Mouse (Mus musculus) spleen, adult 2 months (tissue): ENCODE results near the gene D17Wsu92e. TPM values are rescaled to one million over a fixed set of nuclear protein-coding genes. Genes with fewer than 3 reads are reported as not detected.

ENCODE experiments used
- DNase-seq, 2 experiments: peaks; one replicate each; pipeline versions ENCODE4 v3.0.0 to v3.0.0-alpha.2; 2012 to 2021; ENCODE audit warnings: low spot score in 2 of 2, low read depth in 1 of 2
- H3K27ac ChIP-seq: fragments of 200-500 bp; 2 replicates; pipeline ENCODE4 v1.5.1; 2012; ENCODE audit warnings: low read length, inconsistent platforms; ENCODE audit not compliant: insufficient read depth
- H3K27me3 ChIP-seq: fragments of 200-500 bp; 2 replicates; pipeline ENCODE4 v1.6.1; 2012; ENCODE audit warnings: mild to moderate bottlenecking, moderate library complexity, low read length, inconsistent platforms; ENCODE audit not compliant: control insufficient read depth, insufficient read depth
- H3K36me3 ChIP-seq: fragments of 200-500 bp; 2 replicates; pipeline ENCODE4 v1.6.1; 2012; ENCODE audit warnings: mild to moderate bottlenecking, low read length, inconsistent platforms; ENCODE audit not compliant: control insufficient read depth, insufficient read depth
- H3K4me1 ChIP-seq: fragments of 200-500 bp; 2 replicates; pipeline ENCODE4 v1.6.1; 2011; ENCODE audit warnings: inconsistent platforms; ENCODE audit not compliant: control insufficient read depth, insufficient read depth, insufficient read length
- H3K4me3 ChIP-seq: fragments of 200-500 bp; 2 replicates; pipeline ENCODE4 v1.5.1; 2011; ENCODE audit warnings: mild to moderate bottlenecking, inconsistent platforms; ENCODE audit not compliant: insufficient read depth, insufficient read length; ENCODE audit errors: extremely low read depth
- CTCF ChIP-seq: fragments of 200-500 bp; IDR thresholded peaks from 2 replicates; pipeline ENCODE4 v1.5.1; 2011; ENCODE audit warnings: mild to moderate bottlenecking, inconsistent platforms; ENCODE audit not compliant: insufficient read depth, insufficient read length, insufficient replicate concordance; ENCODE audit errors: extremely low read depth
- POLR2A ChIP-seq: fragments of 200-500 bp; IDR thresholded peaks from 2 replicates; pipeline ENCODE4 v1.6.1; 2011; ENCODE audit warnings: low read depth, low read length, inconsistent platforms
- WGBS: fragments of 180-500 bp; shearing (Covaris S2); methylation state at CpG from one replicate; pipeline ENCODE4 v1.1.7; 2018; 5-methylcytosine and 5-hydroxymethylcytosine counted together
- polyA plus RNA-seq: library from polyadenylated mRNA; depleted of rRNA; stranded (reverse); fragments of >200 nt; gene quantifications from 2 replicates; pipeline ENCODE4 v1.2.3, GENCODE M21; 2012

D17Wsu92e gene
- polyA plus RNA-seq, 1 experiment = 63.8 TPM

DNA sequence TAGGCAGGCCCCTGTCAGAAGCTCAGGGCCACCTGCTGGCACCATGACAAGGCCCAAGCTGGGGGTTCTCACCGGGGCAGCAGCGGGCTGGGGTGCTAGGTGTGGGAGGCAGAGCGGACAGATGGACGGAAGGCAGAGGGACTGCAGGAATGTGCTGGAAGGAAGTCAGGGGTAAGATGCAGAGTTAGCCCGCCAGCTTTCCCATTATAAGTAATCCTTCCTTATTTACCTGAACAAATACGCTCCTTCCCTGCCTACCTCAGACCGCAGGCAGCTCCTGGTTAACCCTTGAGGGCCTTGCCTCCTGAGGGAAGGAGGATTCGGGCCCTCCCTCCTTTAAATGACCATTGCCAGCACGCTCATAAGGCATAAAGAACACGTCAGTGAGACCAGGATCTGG, 91.7 kb downstream of the D17Wsu92e start, which contains the start of gene Spdef:
TSS of gene Spdef (minus strand) at position 186 of the 400 bp plus-strand sequence.
- no peak for DNase-seq
- Histone ChIP-seq H3K4me1 (no peaks in the 10 kb centered on the region), H3K36me3 (no peaks in the 10 kb centered on the region), H3K27ac (no peak within 1 kb of the TSS), H3K4me3 (no peak within 1 kb of the TSS), H3K27me3 (no peaks in the 10 kb centered on the region)
- 91% methylated on average over 10 of the region's 10 CpGs for whole genome bisulfite sequencing
- TF ChIP-seq CTCF (no peak), POLR2A (no peak)

DNA sequence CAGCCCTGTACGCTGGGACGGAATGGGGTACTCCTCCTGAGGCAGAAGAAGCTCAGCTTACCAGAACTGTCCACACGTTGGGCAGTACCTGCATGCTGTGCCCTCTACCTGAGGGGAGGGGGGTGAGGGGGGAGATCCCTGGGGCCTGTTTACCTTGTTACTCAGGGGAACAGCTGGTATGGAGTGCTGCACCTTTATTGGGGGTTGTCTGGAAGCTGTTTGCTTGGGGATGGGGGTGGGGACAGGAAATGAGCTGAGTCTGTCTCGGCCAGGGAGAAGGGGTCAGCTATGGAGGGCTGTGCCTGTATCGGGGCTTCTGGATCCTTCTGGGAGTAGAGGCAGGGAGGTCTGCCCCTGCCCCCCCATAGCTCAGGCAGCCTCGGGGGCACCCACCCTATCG, 93.9 kb downstream of the D17Wsu92e start:
- Histone ChIP-seq H3K27me3 (no peaks in the 10 kb centered on the region), H3K4me1 (no peaks in the 10 kb centered on the region), H3K36me3 (no peaks in the 10 kb centered on the region), H3K27ac (no peak overlapping the region), H3K4me3 (no peak overlapping the region)
- DNase-seq = no peak
- 48% methylated on average over 7 of the region's 7 CpGs for WGBS
- TF ChIP-seq CTCF (no peak), POLR2A (no peak)

DNA sequence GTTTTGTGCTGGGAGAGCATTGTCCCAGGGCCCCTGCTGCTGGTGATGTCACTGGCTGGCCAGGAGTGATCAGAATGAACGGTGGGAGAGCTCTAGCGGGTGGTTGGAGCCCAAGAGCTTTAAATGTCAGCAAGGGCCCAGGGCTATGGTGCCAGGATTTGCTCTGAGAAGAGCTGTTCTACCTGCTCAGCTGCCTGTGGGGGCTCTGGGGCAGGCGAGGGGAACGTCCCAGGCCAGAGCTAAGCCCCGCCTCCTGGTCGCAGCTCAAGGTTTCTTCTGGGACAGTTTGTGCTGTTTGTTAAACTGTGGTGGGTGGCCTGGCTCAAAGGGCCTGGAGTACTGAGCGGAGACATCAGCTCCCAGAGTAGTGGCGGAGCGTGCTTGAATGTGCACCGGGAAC, 95.0 kb downstream of the D17Wsu92e start:
- Histone ChIP-seq H3K36me3 (no peaks in the 10 kb centered on the region), H3K27me3 (no peaks in the 10 kb centered on the region), H3K4me1 (no peaks in the 10 kb centered on the region), H3K4me3 (no peak overlapping the region), H3K27ac (no peak overlapping the region)
- DNase-seq = no peak
- no peak for TF ChIP-seq CTCF
- TF ChIP-seq POLR2A = no peak
- WGBS = 33% methylated on average over 10 of the region's 10 CpGs

DNA sequence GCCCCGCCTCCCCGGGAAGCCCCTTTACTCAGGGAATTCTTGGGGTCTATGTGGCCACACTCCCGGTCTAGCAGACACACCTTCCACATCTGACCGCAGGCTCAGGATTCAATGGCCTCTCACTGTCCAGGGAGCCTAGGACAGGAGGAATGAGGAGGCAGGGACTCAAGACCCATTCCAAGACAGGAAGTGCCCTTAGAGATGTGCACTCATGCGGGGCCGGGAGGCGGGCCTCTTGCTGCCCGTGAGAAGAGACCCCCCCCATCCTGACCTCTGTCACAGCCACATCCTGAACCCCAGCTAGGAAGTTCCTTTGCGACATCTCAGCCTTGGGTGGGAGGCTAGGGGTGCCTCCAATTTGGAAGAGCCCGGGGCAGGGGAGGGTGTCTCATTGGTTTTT, 95.4 kb downstream of the D17Wsu92e start:
- no peaks in the 10 kb centered on the region for H3K27me3 ChIP-seq
- no peaks in the 10 kb centered on the region for H3K36me3 ChIP-seq
- no peak for TF ChIP-seq POLR2A
- TF ChIP-seq CTCF = no peak
- H3K4me3 ChIP-seq = no peak overlapping the region
- H3K4me1 ChIP-seq = no peaks in the 10 kb centered on the region
- no peak overlapping the region for H3K27ac ChIP-seq
- 27% methylated on average over 10 of the region's 10 CpGs for WGBS
- DNase-seq = no peak

DNA sequence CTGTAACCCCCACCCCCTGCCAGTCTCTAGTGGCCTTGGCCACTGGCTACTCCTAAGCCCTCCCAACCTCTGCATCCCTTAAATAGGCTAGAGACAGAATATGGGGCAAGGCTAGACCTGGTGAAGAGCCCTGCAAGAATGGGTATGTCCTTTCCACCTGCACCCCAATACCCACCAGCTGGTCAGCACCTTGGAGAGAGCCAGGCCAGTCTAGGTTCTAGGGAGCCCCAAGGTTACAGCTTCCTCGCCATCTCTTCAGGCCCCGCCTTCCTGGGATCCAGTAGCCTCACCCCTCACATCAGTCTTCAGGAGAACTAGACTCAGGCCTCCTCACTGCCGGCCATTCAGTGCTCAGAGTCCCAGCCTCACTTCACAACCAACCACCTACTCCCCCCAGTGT, 96.1 kb downstream of the D17Wsu92e start:
- TF ChIP-seq CTCF (no peak), POLR2A (no peak)
- no peak overlapping the region for H3K4me3 ChIP-seq
- no peaks in the 10 kb centered on the region for H3K36me3 ChIP-seq
- H3K27me3 ChIP-seq = no peaks in the 10 kb centered on the region
- no peaks in the 10 kb centered on the region for H3K4me1 ChIP-seq
- H3K27ac ChIP-seq = no peak overlapping the region
- no peak for DNase-seq
- WGBS = 24% methylated on average over 3 of the region's 3 CpGs

DNA sequence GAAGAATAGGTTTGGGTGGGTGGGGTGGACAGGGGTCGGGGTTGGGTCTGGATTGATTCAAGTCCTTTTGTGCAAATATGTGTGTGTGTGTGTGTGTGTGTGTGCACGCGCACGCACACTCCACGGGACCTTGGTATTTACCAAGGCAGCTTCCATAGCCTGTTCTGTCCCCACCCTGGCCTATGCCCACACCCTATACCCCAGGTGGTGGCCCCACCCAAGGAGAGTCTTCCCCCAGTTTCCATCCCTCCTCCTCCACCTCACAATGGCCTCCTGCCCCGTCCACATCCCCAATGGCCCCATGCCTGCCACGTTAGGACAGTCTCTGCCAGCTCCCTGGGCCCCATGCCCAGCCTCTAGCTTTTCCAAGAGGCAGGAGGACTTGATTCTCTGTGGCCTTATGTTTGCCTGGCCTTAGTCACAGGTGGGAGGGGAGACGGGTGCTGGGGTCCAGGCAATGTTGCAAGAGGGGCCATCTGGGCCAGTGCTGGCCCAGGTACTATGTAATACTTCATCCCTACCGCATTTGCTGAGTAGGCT, 99.3 kb downstream of the D17Wsu92e start:
- Histone ChIP-seq H3K27ac (no peak overlapping the region), H3K4me3 (no peak overlapping the region), H3K36me3 (no peaks in the 10 kb centered on the region), H3K27me3 (no peaks in the 10 kb centered on the region), H3K4me1 (no peaks in the 10 kb centered on the region)
- TF ChIP-seq POLR2A (no peak), CTCF (no peak)
- no peak for DNase-seq
- 89% methylated on average over 9 of the region's 9 CpGs for WGBS

DNA sequence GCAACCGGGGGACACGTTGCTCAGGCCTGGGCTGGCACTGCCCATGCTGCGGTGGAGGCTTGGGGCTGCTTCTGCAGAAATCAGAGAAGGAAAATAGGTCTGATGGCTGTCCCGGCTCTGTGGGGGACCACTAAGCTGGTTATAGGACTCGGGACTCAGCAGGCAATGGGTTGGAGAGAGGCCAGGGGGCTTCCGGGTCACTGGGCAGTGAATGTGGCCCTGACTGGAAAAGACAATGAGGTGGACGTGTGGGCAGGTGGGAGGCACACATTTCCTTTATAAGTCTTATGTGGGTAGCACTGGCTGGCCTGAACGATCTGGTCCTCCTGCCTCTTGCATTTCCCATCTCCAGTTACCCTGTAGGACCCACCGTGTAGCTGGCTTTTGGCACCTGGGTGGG, 100.1 kb downstream of the D17Wsu92e start:
- Histone ChIP-seq H3K4me1 (no peaks in the 10 kb centered on the region), H3K27ac (no peak overlapping the region), H3K36me3 (no peaks in the 10 kb centered on the region), H3K4me3 (no peak overlapping the region), H3K27me3 (no peaks in the 10 kb centered on the region)
- no peak for TF ChIP-seq CTCF
- TF ChIP-seq POLR2A = no peak
- no peak for DNase-seq
- WGBS = 82% methylated on average over 9 of the region's 9 CpGs
